Mouse (Mus musculus): ENCODE measurements around the gene Pla2g3. TPM values are rescaled to one million over a fixed set of nuclear protein-coding genes. Genes with fewer than 3 reads are reported as not detected.

Pla2g3 gene
- total and polyA plus RNA-seq, 3 experiments, result not detected

- no peak overlapping the region for H3K4me2 ChIP-seq (ENCODE audit: insufficient read depth, low read depth, poor library complexity, severe bottlenecking)
- DNase-seq (ENCODE audit: extremely low read depth), result no peak
- H3K79me2 ChIP-seq (replicated peaks; ENCODE audit: control insufficient read depth, extremely low read depth, insufficient read depth, poor library complexity, severe bottlenecking), result no peaks in the 10 kb centered on the region
- no peak for TF ChIP-seq E2F4 (IDR thresholded peaks at IDR 0.05; ENCODE audit: insufficient replicate concordance, low read depth, low read length)
- TF ChIP-seq NRF1 (IDR thresholded peaks at IDR 0.05; ENCODE audit: low read depth, low read length), result no peak
- no peak for TF ChIP-seq IRF4 (IDR thresholded peaks at IDR 0.05; ENCODE audit: low read depth, low read length)
- TF ChIP-seq POLR2AphosphoS2 (IDR thresholded peaks at IDR 0.05; ENCODE audit: low read depth, low read length), result no peak
- no peak for TF ChIP-seq MXI1 (IDR thresholded peaks at IDR 0.05; ENCODE audit: low read depth, low read length)
- no peak for TF ChIP-seq TCF12 (IDR thresholded peaks at IDR 0.05; ENCODE audit: low read depth, low read length)
- TF ChIP-seq SMC3 (IDR thresholded peaks at IDR 0.05; ENCODE audit: low read depth, low read length), result no peak
- no peak for TF ChIP-seq MAX (IDR thresholded peaks at IDR 0.05; ENCODE audit: low read length)
- no peak for TF ChIP-seq UBTF (IDR thresholded peaks at IDR 0.05; ENCODE audit: low read depth, low read length)
- TF ChIP-seq ETS1 (conservative IDR thresholded peaks at IDR 0.05; ENCODE audit: low read depth, low read length), result no peak
- TF ChIP-seq RCOR1 (conservative IDR thresholded peaks at IDR 0.05; ENCODE audit: low read depth, low read length), result no peak
- no peak for TF ChIP-seq NELFE (IDR thresholded peaks at IDR 0.05; ENCODE audit: low read depth, low read length)
- TF ChIP-seq ELF1 (IDR thresholded peaks at IDR 0.05; ENCODE audit: low read depth, low read length), result no peak
- TF ChIP-seq USF1 (IDR thresholded peaks at IDR 0.05; ENCODE audit: low read depth, low read length), result no peak
- no peak for TF ChIP-seq KAT2A (IDR thresholded peaks at IDR 0.05; ENCODE audit: insufficient replicate concordance, low read length)
- no peak overlapping the region for H3K9ac ChIP-seq (ENCODE audit: insufficient read depth, low read depth)
- H3K27ac ChIP-seq (ENCODE audit: insufficient read depth, low read depth), result no peak overlapping the region
- H3K4me1 ChIP-seq (ENCODE audit: control insufficient read depth in 1 of 2, insufficient read depth in 2 of 2), result peaks cover 0 to 6% of the 10 kb centered on the region in 2 experiments; a peak in 1 of 4 replicates
- H3K4me3 ChIP-seq (replicated peaks in 1 of 3; ENCODE audit: low read depth in 2 of 3, low read length in 2 of 3, poor library complexity in 1 of 3), result no peak overlapping the region
- H3K27me3 ChIP-seq (replicated peaks), result peaks cover 18% of the 10 kb centered on the region
- H3K36me3 ChIP-seq (replicated peaks in 1 of 2; ENCODE audit: control insufficient read depth in 1 of 2, insufficient read depth in 1 of 2, low read length in 1 of 2), result no peaks in the 10 kb centered on the region
- H3K9me3 ChIP-seq (replicated peaks; ENCODE audit: low read length), result no peaks in the 10 kb centered on the region
- dilution Hi-C loops (cut with MboI; ENCODE audit: extremely low pct_ligation_motif_present, extremely low pct_unique_long_range_greater_than_20kb, low sequenced_read_pairs), result no loop called here
- in situ Hi-C loops (cut with MboI; ENCODE audit: low pct_ligation_motif_present, low pct_unique_long_range_greater_than_20kb, low sequenced_read_pairs), result no loop called here
These were observed 25.2 kb downstream of the Pla2g3 start for GRCm38 (mm10) chr11:3513291-3513690.

DNA sequence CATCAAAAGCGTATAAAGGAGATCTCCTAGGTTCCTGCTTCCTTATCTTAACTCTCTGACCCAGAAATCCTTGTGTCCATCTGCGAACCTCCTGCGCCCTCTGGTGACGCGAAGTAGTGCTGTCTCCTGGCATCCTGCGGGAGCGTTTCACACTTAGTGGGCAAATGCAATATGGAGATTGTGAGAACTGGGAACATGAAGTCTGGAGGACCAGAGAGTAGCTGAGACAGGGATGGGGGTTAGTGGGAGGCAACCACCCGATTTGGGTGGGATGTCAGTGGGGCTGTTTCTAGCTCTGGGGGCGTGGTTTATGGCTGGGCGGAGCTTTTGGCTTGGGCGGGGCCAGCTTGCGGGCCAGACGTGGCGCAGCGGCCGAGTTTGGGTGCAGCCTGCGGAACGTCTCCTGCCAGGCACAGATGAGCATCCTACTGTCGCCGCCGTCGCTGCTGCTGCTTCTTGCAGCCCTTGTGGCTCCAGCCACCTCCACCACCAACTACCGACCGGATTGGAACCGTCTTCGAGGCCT, 26.5 kb downstream of the Pla2g3 start, which contains the start of gene Selenom:
Selenom (plus strand) TSS at position 156 of the 526 bp plus-strand sequence.
- peak; percentile 85 for DNase-seq (ENCODE audit: extremely low read depth)
- dilution Hi-C loops (cut with MboI; ENCODE audit: extremely low pct_ligation_motif_present, extremely low pct_unique_long_range_greater_than_20kb, low sequenced_read_pairs), result no loop called here
- H3K9me3 ChIP-seq (replicated peaks; ENCODE audit: low read length), result no peaks in the 10 kb centered on the region
- peak within 1 kb of the TSS; percentile 76 for H3K4me2 ChIP-seq (ENCODE audit: insufficient read depth, low read depth, poor library complexity, severe bottlenecking)
- H3K4me3 ChIP-seq (replicated peaks in 1 of 3; ENCODE audit: low read depth in 2 of 3, low read length in 2 of 3, poor library complexity in 1 of 3), result peak within 1 kb of the TSS; percentile 45 to 77 (median 69)
- no peaks in the 10 kb centered on the region for H3K36me3 ChIP-seq (replicated peaks in 1 of 2; ENCODE audit: control insufficient read depth in 1 of 2, insufficient read depth in 1 of 2, low read length in 1 of 2)
- TF ChIP-seq NRF1 (IDR thresholded peaks at IDR 0.05; ENCODE audit: low read depth, low read length), result peak; percentile 49; the same call in 1 of the 2 replicates
- 0 out of 2 replicates have a peak, but pooled peaks have one; percentile 23 for TF ChIP-seq TBP (conservative IDR thresholded peaks at IDR 0.05; ENCODE audit: low read depth, low read length)
- peak; percentile 49; the same call in 1 of the 2 replicates for TF ChIP-seq PAX5 (IDR thresholded peaks at IDR 0.05; ENCODE audit: low read length)
- TF ChIP-seq BHLHE40 (IDR thresholded peaks at IDR 0.05; ENCODE audit: low read depth, low read length), result peak; percentile 37; the same call in 1 of the 2 replicates
- TF ChIP-seq ELF1 (IDR thresholded peaks at IDR 0.05; ENCODE audit: low read depth, low read length), result peak; percentile 72
- TF ChIP-seq ZMIZ1 (IDR thresholded peaks at IDR 0.05; ENCODE audit: low read depth, low read length), result peak; percentile 72; the same call in 1 of the 2 replicates
- TF ChIP-seq E2F4 (IDR thresholded peaks at IDR 0.05; ENCODE audit: insufficient replicate concordance, low read depth, low read length), result no peak
- no peak for TF ChIP-seq KAT2A (IDR thresholded peaks at IDR 0.05; ENCODE audit: insufficient replicate concordance, low read length)
- peak; percentile 50; the same call in 1 of the 2 replicates for TF ChIP-seq MAZ (IDR thresholded peaks at IDR 0.05; ENCODE audit: low read depth, low read length)
- peak; percentile 86 to 98 for TF ChIP-seq CTCF (conservative IDR thresholded peaks at IDR 0.05 in 1 of 2, IDR thresholded peaks at IDR 0.05 in 1 of 2; ENCODE audit: low read depth in 2 of 2, low read length in 2 of 2)
- TF ChIP-seq POLR2AphosphoS2 (IDR thresholded peaks at IDR 0.05; ENCODE audit: low read depth, low read length), result no peak
- TF ChIP-seq NELFE (IDR thresholded peaks at IDR 0.05; ENCODE audit: low read depth, low read length), result peak; percentile 70; the same call in 1 of the 2 replicates
- TF ChIP-seq POLR2A (IDR thresholded peaks at IDR 0.05; ENCODE audit: low read depth, low read length), result peak; percentile 73; the same call in 1 of the 2 replicates
- TF ChIP-seq MAX (IDR thresholded peaks at IDR 0.05; ENCODE audit: low read length), result peak; percentile 26; the same call in 1 of the 2 replicates
- no peak for TF ChIP-seq CHD2 (IDR thresholded peaks at IDR 0.05; ENCODE audit: low read length)
- TF ChIP-seq TCF12 (IDR thresholded peaks at IDR 0.05; ENCODE audit: low read depth, low read length), result peak; percentile 73; the same call in 1 of the 2 replicates
- 0 out of 2 replicates have a peak, but pooled peaks have one; percentile 49 for TF ChIP-seq RCOR1 (conservative IDR thresholded peaks at IDR 0.05; ENCODE audit: low read depth, low read length)
- TF ChIP-seq MXI1 (IDR thresholded peaks at IDR 0.05; ENCODE audit: low read depth, low read length), result peak; percentile 34; the same call in 1 of the 2 replicates
- peak; percentile 93 for TF ChIP-seq SMC3 (IDR thresholded peaks at IDR 0.05; ENCODE audit: low read depth, low read length)
- TF ChIP-seq RAD21 (IDR thresholded peaks at IDR 0.05; ENCODE audit: low read depth, low read length), result peak; percentile 92
- TF ChIP-seq IRF4 (IDR thresholded peaks at IDR 0.05; ENCODE audit: low read depth, low read length), result peak; percentile 30
- TF ChIP-seq MYC (IDR thresholded peaks at IDR 0.05; ENCODE audit: low read depth, low read length), result no peak
- 0 out of 2 replicates have a peak, but pooled peaks have one; percentile 56 for TF ChIP-seq UBTF (IDR thresholded peaks at IDR 0.05; ENCODE audit: low read depth, low read length)
- no peaks in the 10 kb centered on the region for H3K79me2 ChIP-seq (replicated peaks; ENCODE audit: control insufficient read depth, extremely low read depth, insufficient read depth, poor library complexity, severe bottlenecking)
- in situ Hi-C loops (cut with MboI; ENCODE audit: low pct_ligation_motif_present, low pct_unique_long_range_greater_than_20kb, low sequenced_read_pairs), result no loop called here
- H3K4me1 ChIP-seq (ENCODE audit: control insufficient read depth in 1 of 2, insufficient read depth in 2 of 2), result peaks cover 0 to 6% of the 10 kb centered on the region in 2 experiments; a peak in 1 of 4 replicates
- peaks cover 6% of the 10 kb centered on the region for H3K27me3 ChIP-seq (replicated peaks)
- no peak within 1 kb of the TSS for H3K27ac ChIP-seq (ENCODE audit: insufficient read depth, low read depth)
- peak within 1 kb of the TSS; percentile 54 for H3K9ac ChIP-seq (ENCODE audit: insufficient read depth, low read depth)
